Mouse (Mus musculus) stomach, embryonic 16.5 days (tissue): Measurements from ENCODE around the gene Clec3b. TPM values are rescaled to one million over a fixed set of nuclear protein-coding genes. Genes with fewer than 3 reads are reported as not detected.
A peak's percentile ranks its signal among the peaks of the same experiment; 100 is the strongest.

Experiments
- ATAC-seq: fragments of 200-750 bp; cut with Nextera tagmentation; 2 replicates; pipeline ENCODE4 v1.8.0; 2017; ENCODE audit warnings: moderate number of reproducible peaks, moderate TSS enrichment; ENCODE audit not compliant: insufficient read depth, low FRiP score
- H3K27ac ChIP-seq: fragments of 300-500 bp; sonication (generic); 2 replicates; pipeline ENCODE4 v1.5.1; 2014; ENCODE audit warnings: low read length
- H3K27me3 ChIP-seq: fragments of 300-500 bp; sonication (generic); 2 replicates; pipeline ENCODE4 v1.6.1; 2014; ENCODE audit warnings: low read length, control low read depth, mixed read lengths; ENCODE audit not compliant: control insufficient read depth, insufficient read depth
- H3K36me3 ChIP-seq: fragments of 300-500 bp; sonication (generic); 2 replicates; pipeline ENCODE4 v1.6.1; 2014; ENCODE audit warnings: low read length; ENCODE audit not compliant: control insufficient read depth, insufficient read depth
- H3K4me1 ChIP-seq: fragments of 300-500 bp; sonication (generic); 2 replicates; pipeline ENCODE4 v1.6.1; 2014; ENCODE audit warnings: low read length, control low read depth, mixed read lengths; ENCODE audit not compliant: control insufficient read depth, insufficient read depth
- H3K4me2 ChIP-seq: fragments of 300-500 bp; sonication (generic); 2 replicates; pipeline ENCODE4 v1.6.1; 2014; ENCODE audit warnings: low read depth, low read length, mixed read lengths
- H3K4me3 ChIP-seq: fragments of 300-500 bp; sonication (generic); replicated peaks from 2 replicates; pipeline ENCODE4 v1.5.1; 2014; ENCODE audit warnings: mild to moderate bottlenecking, low read length
- H3K9ac ChIP-seq: fragments of 300-500 bp; sonication (generic); 2 replicates; pipeline ENCODE4 v1.6.1; 2014; ENCODE audit warnings: low read length
- H3K9me3 ChIP-seq: fragments of 300-500 bp; sonication (generic); replicated peaks from 2 replicates; pipeline ENCODE4 v1.6.1; 2016; ENCODE audit warnings: low read length, control low read depth; ENCODE audit not compliant: control insufficient read depth
- WGBS: fragments of 180-500 bp; shearing (Covaris S2); extraction: QIAGEN DNeasy Blood & Tissue Kit; methylation state at CpG from one replicate; pipeline ENCODE4 v1.1.7; 2014; 5-methylcytosine and 5-hydroxymethylcytosine counted together
- polyA plus RNA-seq: library from polyadenylated mRNA; unstranded; fragments of >200 nt; fragmentation: Nextera tagmentation; extraction: Ambion mirVana; gene quantifications from 2 replicates; pipeline ENCODE4 v1.2.1, GENCODE M21; 2015

The Clec3b gene
- polyA plus RNA-seq, 1 experiment from 2014 or later = 1.8 TPM

DNA sequence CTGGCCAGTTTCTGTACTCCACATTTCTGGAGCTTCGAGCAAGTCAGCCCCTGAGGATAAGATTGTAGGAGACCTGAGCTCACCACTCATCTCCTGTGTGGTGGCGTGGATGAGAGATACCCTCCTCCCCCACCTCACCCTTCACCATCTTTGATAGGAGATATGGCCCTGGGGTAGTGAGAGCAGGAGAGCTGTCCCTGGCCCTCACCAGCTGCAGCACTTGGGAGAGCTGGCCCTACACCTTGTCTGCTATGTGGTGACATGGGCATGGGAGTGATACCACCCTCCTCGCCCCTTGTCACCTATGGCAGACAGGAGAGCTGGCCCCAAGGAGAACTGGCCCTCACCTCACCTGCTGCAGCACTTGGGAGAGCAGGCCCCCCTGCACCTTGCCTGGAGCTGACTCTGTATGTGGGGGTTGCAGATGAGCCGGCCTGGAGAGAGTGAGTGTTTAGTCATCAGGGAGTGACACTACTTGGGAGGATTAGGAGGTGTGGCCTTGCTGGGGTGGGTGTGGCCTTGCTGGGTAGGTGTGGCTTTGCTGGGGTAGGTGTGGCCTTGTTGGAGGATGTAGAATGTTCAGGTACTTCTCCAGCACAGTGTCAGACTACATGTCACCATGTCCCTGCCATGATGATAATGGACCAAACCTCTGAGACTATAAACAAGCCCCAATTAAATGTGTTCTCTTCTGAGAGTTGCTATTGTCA is 12.4 kb downstream of the Clec3b start:
- no peaks in the 10 kb centered on the region for H3K4me1 ChIP-seq
- 78% methylated on average over 4 of the region's 4 CpGs for WGBS
- H3K27ac ChIP-seq = no peak overlapping the region
- H3K4me2 ChIP-seq = no peak overlapping the region
- no peaks in the 10 kb centered on the region for H3K27me3 ChIP-seq
- no peak overlapping the region for H3K9ac ChIP-seq
- no peaks in the 10 kb centered on the region for H3K9me3 ChIP-seq
- no peaks in the 10 kb centered on the region for H3K36me3 ChIP-seq
- no peak overlapping the region for H3K4me3 ChIP-seq
- ATAC-seq = no peak; the same call in 1 of the 2 replicates

DNA sequence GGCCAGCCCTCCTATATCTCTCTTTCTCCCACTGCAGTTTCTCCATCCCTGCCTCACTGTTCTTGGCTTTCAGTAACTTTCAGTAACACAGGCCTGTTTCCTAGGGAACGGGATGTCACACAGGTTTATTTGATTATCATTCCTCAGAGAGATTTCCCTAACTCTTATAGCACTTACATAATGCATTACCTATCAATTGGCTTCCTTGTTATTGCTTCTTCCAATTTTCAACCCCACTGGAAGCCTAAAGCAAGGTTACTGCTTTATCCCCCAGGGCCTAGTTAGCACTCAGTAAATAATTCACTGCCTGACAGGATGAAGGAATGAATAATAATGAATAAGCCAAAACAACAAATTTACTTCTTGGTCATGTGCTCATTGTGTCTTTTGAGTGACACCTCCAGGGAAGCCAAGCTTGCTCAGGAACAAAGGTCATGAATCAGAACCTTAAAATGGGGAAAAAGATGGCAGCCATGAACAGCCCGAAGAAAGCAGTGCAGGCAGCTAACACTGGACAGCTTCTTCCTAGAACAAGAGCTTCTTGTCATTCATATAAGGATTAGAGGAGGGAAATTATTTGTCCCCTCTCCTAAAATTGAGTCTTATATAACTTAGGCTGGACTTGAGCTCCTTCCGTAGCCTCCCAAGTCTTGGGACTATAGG is 15.2 kb downstream of the Clec3b start:
- no peaks in the 10 kb centered on the region for H3K36me3 ChIP-seq
- H3K4me2 ChIP-seq = no peak overlapping the region
- no peak overlapping the region for H3K9ac ChIP-seq
- whole genome bisulfite sequencing = 92% methylated on average over 3 of the region's 3 CpGs
- no peaks in the 10 kb centered on the region for H3K27me3 ChIP-seq
- no peaks in the 10 kb centered on the region for H3K4me1 ChIP-seq
- H3K4me3 ChIP-seq = no peak overlapping the region
- no peak overlapping the region for H3K27ac ChIP-seq
- no peak for ATAC-seq
- no peaks in the 10 kb centered on the region for H3K9me3 ChIP-seq

DNA sequence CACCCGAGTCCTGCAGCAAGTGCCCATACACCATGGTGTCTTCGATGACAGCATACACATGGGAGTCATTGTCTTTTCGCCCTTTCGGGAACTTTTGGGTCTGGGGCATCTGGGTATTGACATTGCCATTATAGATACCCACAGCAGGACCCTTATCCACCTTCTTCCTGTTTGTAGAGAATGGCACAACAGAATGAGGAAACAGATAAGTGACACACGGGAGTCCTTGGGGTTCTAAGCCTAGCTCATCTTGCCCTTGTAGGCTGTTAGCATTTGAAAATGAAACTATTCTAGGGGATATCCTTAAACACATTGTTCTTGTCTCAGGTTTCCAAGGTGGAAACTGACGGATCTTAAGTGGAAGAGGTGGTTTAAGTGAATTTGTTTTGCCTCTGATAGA is 23.0 kb downstream of the Clec3b start:
- Histone ChIP-seq H3K27me3 (no peaks in the 10 kb centered on the region), H3K9ac (no peak overlapping the region), H3K4me3 (no peak overlapping the region), H3K36me3 (no peaks in the 10 kb centered on the region), H3K4me2 (no peak overlapping the region), H3K27ac (no peak overlapping the region), H3K9me3 (no peaks in the 10 kb centered on the region), H3K4me1 (no peaks in the 10 kb centered on the region)
- ATAC-seq = no peak
- WGBS = 81% methylated on average over 6 of the region's 6 CpGs

DNA sequence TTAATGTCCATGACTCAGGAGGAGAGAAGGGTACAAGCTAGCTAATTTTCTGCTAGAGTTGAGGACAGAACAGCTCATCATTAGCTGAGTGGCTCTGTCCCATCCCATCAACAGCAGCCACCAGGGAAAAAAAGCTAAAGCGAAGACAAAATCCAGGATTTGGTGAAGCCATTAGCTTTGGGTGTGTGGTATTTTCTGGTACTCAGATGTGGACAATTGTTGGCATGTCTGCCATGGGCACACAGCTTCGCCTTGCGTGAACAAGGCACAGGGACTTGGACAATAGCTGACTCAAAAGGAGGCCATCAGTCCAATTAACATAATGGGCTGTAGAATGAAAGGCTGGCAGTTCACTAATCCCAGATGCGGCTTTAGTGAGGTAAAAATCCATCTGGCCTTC is 23.6 kb downstream of the Clec3b start:
- H3K9me3 ChIP-seq = no peaks in the 10 kb centered on the region
- H3K36me3 ChIP-seq = no peaks in the 10 kb centered on the region
- no peaks in the 10 kb centered on the region for H3K27me3 ChIP-seq
- 88% methylated on average over 4 of the region's 4 CpGs for WGBS
- no peak for ATAC-seq
- H3K4me1 ChIP-seq = no peaks in the 10 kb centered on the region
- no peak overlapping the region for H3K4me2 ChIP-seq
- no peak overlapping the region; the same call in 1 of the 2 replicates for H3K27ac ChIP-seq
- no peak overlapping the region for H3K4me3 ChIP-seq
- no peak overlapping the region for H3K9ac ChIP-seq

DNA sequence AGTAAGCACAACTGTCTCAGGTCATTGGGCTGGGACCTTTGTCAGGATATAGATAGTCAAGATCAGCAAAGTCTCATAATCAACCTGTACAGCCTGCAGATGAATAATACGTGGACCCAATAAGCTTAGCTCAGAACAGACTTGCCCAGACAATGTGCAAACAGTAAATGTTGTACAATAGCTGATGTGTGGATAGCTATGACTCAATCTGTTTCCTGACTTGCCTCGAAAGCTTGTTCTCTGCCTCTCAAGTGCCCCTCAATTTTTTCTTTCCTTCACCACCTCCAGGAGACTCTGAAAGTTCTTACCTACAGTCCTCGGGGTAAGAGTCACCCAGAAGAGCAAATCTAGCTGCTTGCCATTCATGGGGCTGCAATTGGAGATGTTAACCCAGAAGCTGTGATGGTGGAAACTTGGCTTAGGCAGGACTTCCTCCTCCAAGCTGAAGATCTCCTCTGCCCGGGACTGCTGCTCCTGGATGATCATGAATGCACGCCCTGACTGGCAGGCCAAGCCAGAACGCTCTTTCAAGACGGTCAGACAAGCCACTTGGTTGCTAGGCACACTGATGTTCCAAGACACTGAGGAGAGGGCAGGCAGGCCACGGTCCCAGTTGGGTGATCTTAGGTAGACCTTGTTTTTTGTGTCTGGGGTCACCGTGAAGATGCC is 26.8 kb downstream of the Clec3b start:
- 79% methylated on average over 9 of the region's 9 CpGs for WGBS
- Histone ChIP-seq H3K36me3 (no peaks in the 10 kb centered on the region), H3K9me3 (no peaks in the 10 kb centered on the region), H3K4me3 (no peak overlapping the region), H3K4me1 (no peaks in the 10 kb centered on the region), H3K27me3 (no peaks in the 10 kb centered on the region), H3K9ac (no peak overlapping the region), H3K4me2 (no peak overlapping the region), H3K27ac (peak overlapping the region; percentile 56)
- ATAC-seq = no peak

DNA sequence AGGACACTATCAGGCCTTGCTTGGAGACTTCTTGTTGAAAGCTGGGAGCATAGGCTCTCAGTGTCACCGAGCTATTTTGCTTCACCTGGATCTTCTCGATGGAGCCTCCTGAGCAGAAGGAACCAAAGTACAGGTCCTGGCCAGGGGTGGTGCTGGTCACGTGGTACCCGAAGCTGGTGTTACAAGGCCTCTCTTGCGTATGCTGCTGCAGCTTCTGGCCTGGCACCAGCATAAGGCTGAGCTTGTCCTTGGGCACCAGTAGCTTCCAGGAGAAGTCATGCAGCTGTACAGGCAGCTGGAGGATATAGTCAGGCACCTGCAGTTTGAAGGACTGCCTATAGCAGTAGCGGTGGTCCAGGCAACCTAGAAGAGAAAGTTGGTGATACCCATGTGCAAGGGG is 29.3 kb downstream of the Clec3b start:
- no peak overlapping the region for H3K9ac ChIP-seq
- WGBS = 90% methylated on average over 6 of the region's 6 CpGs
- H3K4me3 ChIP-seq = no peak overlapping the region
- no peak overlapping the region for H3K27ac ChIP-seq
- H3K9me3 ChIP-seq = no peaks in the 10 kb centered on the region
- H3K4me2 ChIP-seq = no peak overlapping the region
- H3K36me3 ChIP-seq = 0 out of 2 replicates have a peak, but pooled peaks cover 3% of the 10 kb centered on the region
- H3K4me1 ChIP-seq = no peaks in the 10 kb centered on the region
- no peak for ATAC-seq
- H3K27me3 ChIP-seq = no peaks in the 10 kb centered on the region

DNA sequence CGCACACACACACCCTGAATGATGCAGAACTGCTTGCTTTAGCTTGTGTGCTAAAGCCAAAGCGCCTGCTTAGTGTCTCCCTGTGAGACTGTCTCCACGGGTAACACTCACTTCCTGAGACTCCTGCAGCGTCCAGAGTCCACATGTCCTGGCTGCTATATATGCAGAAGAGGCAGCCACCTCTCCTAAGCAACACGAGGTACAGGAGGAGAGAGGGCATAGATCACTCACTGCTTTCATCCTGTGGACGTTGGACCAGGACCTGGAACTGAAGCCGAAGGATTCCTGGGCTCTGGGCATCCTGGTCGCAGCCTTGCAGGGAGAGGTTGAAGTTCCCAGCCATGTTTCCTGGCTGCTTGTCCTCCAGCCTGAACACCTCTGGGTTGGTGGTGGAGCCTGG is 32.5 kb downstream of the Clec3b start:
- 71% methylated on average over 8 of the region's 8 CpGs for WGBS
- no peak overlapping the region for H3K4me2 ChIP-seq
- H3K27me3 ChIP-seq = no peaks in the 10 kb centered on the region
- ATAC-seq = no peak
- no peak overlapping the region for H3K9ac ChIP-seq
- no peak overlapping the region for H3K4me3 ChIP-seq
- H3K9me3 ChIP-seq = no peaks in the 10 kb centered on the region
- H3K36me3 ChIP-seq = 0 out of 2 replicates have a peak, but pooled peaks cover 3% of the 10 kb centered on the region
- no peak overlapping the region for H3K27ac ChIP-seq
- H3K4me1 ChIP-seq = no peaks in the 10 kb centered on the region

DNA sequence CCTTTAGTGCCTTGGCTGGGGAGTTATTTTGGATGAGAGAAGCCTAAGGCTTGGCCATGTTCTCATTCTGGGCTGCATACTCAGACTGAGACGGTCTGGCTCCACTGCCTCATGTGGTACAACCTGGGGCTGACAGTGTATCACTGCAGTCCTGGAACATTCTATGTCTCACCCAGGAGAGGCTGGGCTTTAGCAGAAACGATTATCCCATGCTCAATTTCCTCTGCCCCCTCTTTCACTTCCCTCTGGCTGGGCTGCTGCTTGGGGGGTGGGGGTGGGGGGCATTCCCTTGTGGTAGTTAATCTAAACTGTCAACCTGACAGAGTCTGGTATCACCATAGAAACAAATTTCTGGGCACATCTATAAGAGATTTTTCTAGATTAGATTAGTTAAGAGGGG is 34.8 kb downstream of the Clec3b start:
- Histone ChIP-seq H3K36me3 (0 out of 2 replicates have a peak, but pooled peaks cover 3% of the 10 kb centered on the region), H3K27ac (no peak overlapping the region), H3K9ac (no peak overlapping the region), H3K27me3 (no peaks in the 10 kb centered on the region), H3K9me3 (no peaks in the 10 kb centered on the region), H3K4me3 (no peak overlapping the region), H3K4me1 (no peaks in the 10 kb centered on the region), H3K4me2 (no peak overlapping the region)
- WGBS = 47% methylated on average over 2 of the region's 2 CpGs
- no peak for ATAC-seq

DNA sequence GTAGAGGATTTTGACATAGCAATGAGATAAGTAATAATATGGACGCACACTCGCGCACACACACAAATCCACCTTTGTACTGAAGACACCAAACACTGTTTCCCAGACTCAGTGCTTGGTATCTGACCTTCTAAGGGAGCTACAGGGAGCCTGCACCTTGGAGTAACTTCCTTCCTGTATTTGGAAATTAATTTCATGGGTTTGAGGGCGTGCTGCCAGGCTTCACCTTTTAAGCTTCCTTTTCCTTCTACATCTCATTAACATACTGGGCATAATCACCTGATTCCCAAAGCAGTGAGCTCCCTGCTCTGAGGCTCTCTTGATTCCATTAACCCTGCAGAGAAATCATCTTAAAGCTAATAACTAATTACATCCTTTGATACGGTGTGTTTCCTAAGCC is 35.4 kb downstream of the Clec3b start:
- WGBS = 87% methylated on average over 5 of the region's 5 CpGs
- Histone ChIP-seq H3K4me1 (no peaks in the 10 kb centered on the region), H3K27me3 (no peaks in the 10 kb centered on the region), H3K27ac (no peak overlapping the region), H3K9me3 (no peaks in the 10 kb centered on the region), H3K4me3 (no peak overlapping the region), H3K36me3 (0 out of 2 replicates have a peak, but pooled peaks cover 3% of the 10 kb centered on the region), H3K4me2 (no peak overlapping the region), H3K9ac (no peak overlapping the region)
- ATAC-seq = no peak
